Mouse (Mus musculus) spleen, adult 2 months (tissue): ENCODE results near the gene Ttyh1.

Experiments used
- CTCF ChIP-seq: fragments of 200-500 bp; IDR thresholded peaks from 2 replicates; pipeline ENCODE4 v1.5.1; 2011; ENCODE audit warnings: mild to moderate bottlenecking, inconsistent platforms; ENCODE audit not compliant: insufficient read depth, insufficient read length, insufficient replicate concordance; ENCODE audit errors: extremely low read depth
- POLR2A ChIP-seq: fragments of 200-500 bp; IDR thresholded peaks from 2 replicates; pipeline ENCODE4 v1.6.1; 2011; ENCODE audit warnings: low read depth, low read length, inconsistent platforms

GRCm38 (mm10) chr7:4165286-4165685, 46.1 kb downstream of the Ttyh1 start:
- no peak for TF ChIP-seq CTCF
- TF ChIP-seq POLR2A, result no peak
